Mouse (Mus musculus): ENCODE measurements around the gene Fhit. TPM values are rescaled to one million over a fixed set of nuclear protein-coding genes. Genes with fewer than 3 reads are reported as not detected.

The Fhit gene
- polyA plus RNA-seq, 1 experiment from 2014 or later = 3.3 TPM

- no peaks in the 10 kb centered on the region for H3K36me3 ChIP-seq (replicated peaks)
- H3K27ac ChIP-seq = no peak overlapping the region
- no peak for ATAC-seq (ENCODE audit: low FRiP score)
- no peak overlapping the region for H3K4me3 ChIP-seq (replicated peaks)
- no peaks in the 10 kb centered on the region for H3K27me3 ChIP-seq
- no peak overlapping the region for H3K4me2 ChIP-seq
- whole genome bisulfite sequencing = 35% methylated on average over 1 of the region's 1 CpGs
- no peaks in the 10 kb centered on the region for H3K9me3 ChIP-seq
- H3K4me1 ChIP-seq = no peaks in the 10 kb centered on the region
- no peak overlapping the region for H3K9ac ChIP-seq
Measured at GRCm38 (mm10) chr14:10882759-10883158, 279.1 kb downstream of the Fhit start.

DNA sequence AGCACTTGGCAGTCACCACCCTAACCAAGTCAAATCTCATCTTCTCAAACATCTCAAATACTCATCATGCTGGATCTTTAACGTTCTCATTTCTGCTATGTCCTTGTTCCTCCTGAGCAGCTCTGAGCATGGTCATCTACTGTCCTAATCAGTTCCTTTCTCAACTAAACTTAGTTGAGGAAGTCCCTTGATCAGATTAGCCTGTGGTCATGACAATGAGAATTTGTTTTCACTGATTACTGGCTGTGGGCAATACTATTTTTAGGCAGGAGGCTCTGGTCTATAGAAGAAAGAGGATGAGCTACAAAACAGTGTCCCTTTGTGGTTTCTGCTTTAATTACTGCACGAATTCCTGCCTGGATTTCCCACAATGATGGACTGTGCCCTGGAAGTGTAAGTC is 281.1 kb downstream of the Fhit start:
- Histone ChIP-seq H3K4me1 (no peaks in the 10 kb centered on the region), H3K9me3 (no peaks in the 10 kb centered on the region), H3K27me3 (no peaks in the 10 kb centered on the region), H3K4me3 (replicated peaks) (no peak overlapping the region), H3K27ac (no peak overlapping the region), H3K9ac (no peak overlapping the region), H3K4me2 (no peak overlapping the region), H3K36me3 (replicated peaks) (no peaks in the 10 kb centered on the region)
- 77% methylated on average over 2 of the region's 2 CpGs for WGBS
- ATAC-seq (ENCODE audit: low FRiP score) = no peak

- Histone ChIP-seq H3K4me3 (replicated peaks) (no peak overlapping the region), H3K4me2 (no peak overlapping the region), H3K9ac (no peak overlapping the region), H3K27me3 (no peaks in the 10 kb centered on the region), H3K27ac (no peak overlapping the region), H3K36me3 (replicated peaks) (no peaks in the 10 kb centered on the region), H3K9me3 (no peaks in the 10 kb centered on the region), H3K4me1 (no peaks in the 10 kb centered on the region)
- ATAC-seq (ENCODE audit: low FRiP score) = no peak
- WGBS = 85% methylated on average over 3 of the region's 3 CpGs
Measured at GRCm38 (mm10) chr14:10874595-10875372, 287.1 kb downstream of the Fhit start.

GRCm38 (mm10) chr14:10857606-10858005 is 304.2 kb downstream of the Fhit start:
- WGBS = 76% methylated on average over 3 of the region's 3 CpGs
- H3K4me3 ChIP-seq (replicated peaks) = no peak overlapping the region
- no peaks in the 10 kb centered on the region for H3K27me3 ChIP-seq
- H3K4me1 ChIP-seq = no peaks in the 10 kb centered on the region
- no peak overlapping the region for H3K27ac ChIP-seq
- no peaks in the 10 kb centered on the region for H3K36me3 ChIP-seq (replicated peaks)
- H3K9ac ChIP-seq = no peak overlapping the region
- no peak overlapping the region for H3K4me2 ChIP-seq
- H3K9me3 ChIP-seq = no peaks in the 10 kb centered on the region
- ATAC-seq (ENCODE audit: low FRiP score) = no peak

DNA sequence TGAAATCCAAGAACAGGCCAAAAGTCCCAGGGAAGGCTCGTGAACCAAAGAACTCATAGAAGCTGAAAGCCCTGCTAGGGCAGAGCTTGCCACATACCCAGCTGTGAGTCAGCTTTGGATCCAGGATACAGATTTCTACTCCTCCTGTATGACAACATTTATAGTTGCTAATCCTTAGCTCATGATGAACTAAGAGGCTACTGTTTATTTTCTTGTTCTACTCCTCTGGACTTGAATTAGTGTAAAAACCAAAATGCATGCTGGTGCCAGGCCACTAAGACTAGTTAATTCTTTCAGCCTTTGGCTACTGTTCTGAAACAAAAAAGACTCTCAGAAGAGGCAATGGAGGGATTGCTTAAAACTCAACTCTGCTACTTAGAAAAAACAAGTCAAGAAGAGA is 309.9 kb downstream of the Fhit start:
- ATAC-seq (ENCODE audit: low FRiP score) = no peak
- 96% methylated on average over 1 of the region's 1 CpGs for WGBS
- no peaks in the 10 kb centered on the region for H3K9me3 ChIP-seq

DNA sequence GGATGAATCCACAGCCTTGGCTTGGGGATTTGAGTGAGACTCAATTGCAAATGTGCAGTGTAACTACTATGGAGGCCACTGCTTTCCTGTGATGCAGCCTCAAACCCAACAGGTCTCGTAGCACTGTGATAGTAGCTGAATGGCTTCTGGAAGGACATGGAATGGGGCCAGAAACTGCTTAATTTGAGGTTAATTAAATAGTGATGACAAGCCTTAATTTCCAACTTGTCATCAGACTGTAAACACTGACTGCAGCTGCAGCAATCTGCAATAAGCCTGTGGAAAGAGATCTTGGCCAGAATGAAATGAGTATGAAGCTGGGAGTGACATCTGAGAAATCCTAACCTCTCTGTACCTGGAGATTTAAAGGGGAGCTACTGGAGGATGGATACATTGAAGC is 325.8 kb downstream of the Fhit start:
- H3K4me2 ChIP-seq = no peak overlapping the region
- H3K9ac ChIP-seq = no peak overlapping the region
- 62% methylated on average over 1 of the region's 1 CpGs for WGBS
- no peak for ATAC-seq (ENCODE audit: low FRiP score)
- no peaks in the 10 kb centered on the region for H3K4me1 ChIP-seq
- H3K27ac ChIP-seq = no peak overlapping the region
- no peak overlapping the region for H3K4me3 ChIP-seq (replicated peaks)
- H3K9me3 ChIP-seq = no peaks in the 10 kb centered on the region
- no peaks in the 10 kb centered on the region for H3K36me3 ChIP-seq (replicated peaks)
- no peaks in the 10 kb centered on the region for H3K27me3 ChIP-seq

More for the DNA sequence above, 309.9 kb downstream of the Fhit start:
- Histone ChIP-seq H3K27ac (no peak overlapping the region), H3K27me3 (no peaks in the 10 kb centered on the region), H3K9ac (no peak overlapping the region), H3K36me3 (replicated peaks) (no peaks in the 10 kb centered on the region), H3K4me3 (replicated peaks) (no peak overlapping the region), H3K4me1 (no peaks in the 10 kb centered on the region), H3K4me2 (no peak overlapping the region)

- Histone ChIP-seq H3K27me3 (no peaks in the 10 kb centered on the region), H3K9ac (no peak overlapping the region), H3K36me3 (replicated peaks) (no peaks in the 10 kb centered on the region), H3K9me3 (no peaks in the 10 kb centered on the region), H3K27ac (no peak overlapping the region), H3K4me2 (no peak overlapping the region), H3K4me1 (no peaks in the 10 kb centered on the region), H3K4me3 (replicated peaks) (no peak overlapping the region)
- 50% methylated on average over 4 of the region's 4 CpGs for WGBS
- ATAC-seq (ENCODE audit: low FRiP score) = no peak
Measured at GRCm38 (mm10) chr14:10824819-10825218, 337.0 kb downstream of the Fhit start.

DNA sequence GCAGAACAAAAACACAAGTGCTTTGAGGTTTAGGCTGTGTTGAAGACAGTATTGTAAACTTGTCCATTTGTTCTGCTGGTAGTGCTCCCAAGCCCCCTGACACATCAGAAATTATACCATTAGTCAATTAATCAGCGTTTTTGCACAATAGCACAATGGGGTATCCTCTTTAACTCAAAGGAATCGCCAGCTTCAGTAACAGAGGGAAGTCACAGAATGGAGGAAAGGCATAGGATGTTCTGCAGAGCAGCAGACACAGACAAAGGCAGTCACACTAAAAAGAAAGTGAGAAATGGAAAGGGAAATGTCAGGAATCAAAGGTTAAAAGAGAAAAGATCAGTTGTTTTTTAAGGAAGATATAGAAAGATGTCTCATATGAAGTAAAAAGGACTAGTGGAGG is 348.3 kb downstream of the Fhit start:
- H3K4me2 ChIP-seq = no peak overlapping the region
- H3K4me3 ChIP-seq (replicated peaks) = no peak overlapping the region
- H3K36me3 ChIP-seq (replicated peaks) = no peaks in the 10 kb centered on the region
- H3K4me1 ChIP-seq = peaks cover 2% of the 10 kb centered on the region; the same call in 1 of the 2 replicates
- H3K9ac ChIP-seq = no peak overlapping the region
- H3K9me3 ChIP-seq = no peaks in the 10 kb centered on the region
- ATAC-seq (ENCODE audit: low FRiP score) = no peak
- H3K27me3 ChIP-seq = no peaks in the 10 kb centered on the region
- 1% methylated on average over 2 of the region's 2 CpGs for WGBS
- no peak overlapping the region for H3K27ac ChIP-seq

GRCm38 (mm10) chr14:10798489-10799180 is 363.2 kb downstream of the Fhit start:
- H3K4me1 ChIP-seq = no peaks in the 10 kb centered on the region
- H3K36me3 ChIP-seq (replicated peaks) = no peaks in the 10 kb centered on the region
- H3K9me3 ChIP-seq = no peaks in the 10 kb centered on the region
- no peaks in the 10 kb centered on the region for H3K27me3 ChIP-seq
- no peak overlapping the region for H3K4me2 ChIP-seq
- H3K27ac ChIP-seq = no peak overlapping the region
- WGBS = 83% methylated on average over 4 of the region's 4 CpGs
- ATAC-seq (ENCODE audit: low FRiP score) = no peak
- no peak overlapping the region for H3K4me3 ChIP-seq (replicated peaks)
- no peak overlapping the region for H3K9ac ChIP-seq

DNA sequence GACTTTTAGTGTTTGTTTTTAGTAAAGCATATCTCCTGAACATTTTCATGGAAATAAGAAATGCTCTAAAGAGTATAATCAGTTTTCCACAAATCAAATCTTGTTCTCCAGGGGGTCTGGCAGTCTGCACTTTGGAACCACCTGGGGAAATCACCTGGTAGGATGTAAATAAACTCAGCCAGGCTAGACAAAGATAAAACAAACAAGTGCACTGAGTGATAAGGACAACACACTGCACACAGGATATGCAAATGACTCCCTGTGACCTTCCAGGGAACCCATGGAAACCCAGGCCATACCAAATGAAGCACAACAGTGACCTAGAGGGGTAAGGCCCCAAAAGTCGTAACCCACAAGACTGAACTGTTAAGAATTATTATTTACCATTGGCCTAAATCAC is 364.2 kb downstream of the Fhit start:
- no peaks in the 10 kb centered on the region for H3K4me1 ChIP-seq
- no peaks in the 10 kb centered on the region for H3K9me3 ChIP-seq
- no peak overlapping the region for H3K27ac ChIP-seq
- no peak overlapping the region for H3K9ac ChIP-seq
- no peak overlapping the region for H3K4me2 ChIP-seq
- no peaks in the 10 kb centered on the region for H3K27me3 ChIP-seq
- H3K4me3 ChIP-seq (replicated peaks) = no peak overlapping the region
- H3K36me3 ChIP-seq (replicated peaks) = no peaks in the 10 kb centered on the region
- 76% methylated on average over 1 of the region's 1 CpGs for WGBS
- ATAC-seq (ENCODE audit: low FRiP score) = no peak

DNA sequence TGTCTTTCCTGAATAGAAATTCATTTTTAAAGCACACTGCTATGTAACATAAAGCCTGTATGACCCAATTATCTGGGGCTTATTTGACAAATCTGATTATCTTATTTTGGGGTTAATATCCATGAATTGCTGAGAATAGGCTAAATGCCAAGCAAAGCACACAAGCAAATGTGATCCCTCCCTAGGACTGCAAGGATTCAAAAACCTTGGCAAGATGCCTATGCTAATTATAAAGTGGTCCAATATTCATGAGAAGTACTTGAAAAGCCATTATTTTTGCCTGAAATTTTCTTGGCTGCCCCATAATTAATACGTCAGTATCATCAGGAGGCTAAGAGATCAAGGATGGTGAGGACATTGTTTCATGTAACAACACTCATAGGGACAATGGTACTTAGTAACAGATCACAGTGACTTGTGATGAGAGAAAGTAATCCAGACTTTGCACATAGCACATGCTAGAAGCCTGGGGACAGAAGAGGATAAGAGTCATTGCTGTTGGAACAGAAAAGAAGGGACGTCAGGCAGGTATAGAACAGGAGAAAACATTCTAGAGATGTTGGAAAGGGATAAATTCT is 366.2 kb downstream of the Fhit start:
- WGBS = 45% methylated on average over 2 of the region's 2 CpGs
- Histone ChIP-seq H3K36me3 (replicated peaks) (no peaks in the 10 kb centered on the region), H3K9ac (no peak overlapping the region), H3K4me3 (replicated peaks) (no peak overlapping the region), H3K27ac (no peak overlapping the region), H3K4me2 (no peak overlapping the region), H3K9me3 (no peaks in the 10 kb centered on the region), H3K27me3 (no peaks in the 10 kb centered on the region), H3K4me1 (0 out of 2 replicates have a peak, but pooled peaks cover 5% of the 10 kb centered on the region)
- ATAC-seq (ENCODE audit: low FRiP score) = peak; percentile 67; the same call in 1 of the 2 replicates

- H3K4me1 ChIP-seq = 0 out of 2 replicates have a peak, but pooled peaks cover 10% of the 10 kb centered on the region
- WGBS = 83% methylated on average over 3 of the region's 3 CpGs
- no peak overlapping the region for H3K4me2 ChIP-seq
- H3K27ac ChIP-seq = no peak overlapping the region
- ATAC-seq (ENCODE audit: low FRiP score) = no peak
- H3K9me3 ChIP-seq = no peaks in the 10 kb centered on the region
- H3K27me3 ChIP-seq = no peaks in the 10 kb centered on the region
- no peak overlapping the region for H3K4me3 ChIP-seq (replicated peaks)
- no peak overlapping the region for H3K9ac ChIP-seq
- H3K36me3 ChIP-seq (replicated peaks) = no peaks in the 10 kb centered on the region
Measured at GRCm38 (mm10) chr14:10783929-10784328, 377.9 kb downstream of the Fhit start.
